Mouse (Mus musculus): ENCODE data around the gene Hist2h2aa2.
"Not testable (repeated sequence)": the region's sequence is repeated elsewhere in the genome, so short reads cannot be mapped to it uniquely, and the experiment has no call there.

The Hist2h2aa2 gene

DNA sequence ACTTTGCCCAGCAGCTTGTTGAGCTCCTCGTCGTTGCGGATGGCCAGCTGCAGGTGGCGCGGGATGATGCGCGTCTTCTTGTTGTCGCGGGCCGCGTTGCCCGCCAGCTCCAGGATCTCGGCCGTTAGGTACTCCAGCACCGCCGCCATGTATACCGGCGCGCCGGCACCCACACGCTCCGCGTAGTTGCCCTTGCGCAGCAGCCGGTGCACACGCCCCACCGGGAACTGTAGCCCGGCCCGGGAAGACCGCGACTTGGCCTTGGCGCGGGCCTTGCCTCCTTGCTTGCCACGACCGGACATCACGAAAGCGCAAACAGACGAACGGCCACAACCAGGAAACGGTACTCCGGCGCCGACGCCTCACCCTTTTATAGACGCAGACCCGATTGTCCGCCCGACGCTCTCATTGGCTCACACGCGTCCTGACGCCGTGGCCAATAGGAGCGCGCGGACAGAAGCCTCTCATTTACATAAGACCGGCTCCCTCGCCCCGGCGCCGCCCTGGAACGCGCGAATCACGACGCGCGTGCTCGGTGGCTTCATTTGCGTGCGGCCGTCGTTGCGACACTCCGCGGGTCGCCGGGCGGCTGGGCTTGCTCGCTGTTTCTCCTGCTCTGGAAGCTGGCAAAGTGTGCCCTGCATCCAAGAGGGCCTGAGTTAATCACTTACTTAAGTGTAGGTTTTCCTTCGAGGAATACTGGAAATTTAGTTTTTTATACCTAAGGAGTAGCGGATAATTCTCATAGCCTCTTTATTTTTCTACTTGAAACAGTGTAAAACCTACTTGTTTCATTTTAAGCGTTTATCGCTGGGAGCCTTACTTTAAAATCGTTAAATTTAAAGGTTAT is at the start of gene Hist2h2aa2:
Hist2h2aa2 (minus strand) TSS at position 328 of the 850 bp plus-strand sequence.
- DNase-seq (ENCODE audit: low read depth, low spot score), result peak; percentile 69
- not testable (repeated sequence) for H3K36me3 ChIP-seq (ENCODE audit: control insufficient read depth, insufficient read depth, low read length, poor library complexity, severe bottlenecking); H3K27me3 ChIP-seq (ENCODE audit: control insufficient read depth, insufficient read depth, low read length, poor library complexity, severe bottlenecking)

DNA sequence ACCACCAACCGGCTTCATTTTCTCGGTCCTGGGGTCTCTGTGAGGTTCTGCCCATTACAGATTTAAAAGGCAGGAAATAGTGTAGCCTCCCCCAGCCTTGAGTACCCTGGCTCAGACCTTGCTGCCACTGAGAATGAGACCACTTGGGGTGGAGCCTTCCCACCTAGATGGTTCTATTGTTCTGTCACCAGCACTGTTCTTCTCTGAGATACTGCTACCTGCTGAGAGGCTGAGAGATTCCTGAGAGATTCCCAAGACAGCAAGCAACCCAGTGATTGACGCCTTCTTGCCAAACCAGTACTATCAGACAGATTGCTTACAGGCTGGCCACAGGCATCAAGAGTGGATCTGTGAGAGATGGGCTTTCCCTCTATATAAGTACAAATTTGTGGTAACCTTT is 49.1 kb upstream of the Hist2h2aa2 start:
- DNase-seq (ENCODE audit: low read depth, low spot score), result no peak
- H3K27me3 ChIP-seq (ENCODE audit: control insufficient read depth, insufficient read depth, low read length, poor library complexity, severe bottlenecking), result no peaks in the 10 kb centered on the region
- no peaks in the 10 kb centered on the region for H3K36me3 ChIP-seq (ENCODE audit: control insufficient read depth, insufficient read depth, low read length, poor library complexity, severe bottlenecking)

DNA sequence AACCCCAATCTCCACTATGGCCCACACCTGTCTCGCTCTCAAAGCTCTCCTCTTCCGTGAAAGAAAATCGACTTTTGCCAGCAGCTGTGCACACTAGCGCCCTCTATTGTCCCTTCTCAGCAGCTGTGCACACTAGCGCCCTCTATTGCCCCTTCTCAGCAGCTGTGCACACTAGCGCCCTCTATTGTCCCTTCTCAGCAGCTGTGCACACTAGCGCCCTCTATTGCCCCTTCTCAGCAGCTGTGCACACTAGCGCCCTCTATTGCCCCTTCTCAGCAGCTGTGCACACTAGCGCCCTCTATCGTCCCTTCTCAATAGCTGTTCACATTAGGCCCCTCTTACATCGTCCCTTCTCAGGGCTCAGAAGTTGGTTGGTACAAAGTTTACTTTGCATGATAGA is 47.3 kb upstream of the Hist2h2aa2 start:
- not testable (repeated sequence) for H3K27me3 ChIP-seq (ENCODE audit: control insufficient read depth, insufficient read depth, low read length, poor library complexity, severe bottlenecking); H3K36me3 ChIP-seq (ENCODE audit: control insufficient read depth, insufficient read depth, low read length, poor library complexity, severe bottlenecking)
- DNase-seq (ENCODE audit: low read depth, low spot score), result peak; percentile 30

DNA sequence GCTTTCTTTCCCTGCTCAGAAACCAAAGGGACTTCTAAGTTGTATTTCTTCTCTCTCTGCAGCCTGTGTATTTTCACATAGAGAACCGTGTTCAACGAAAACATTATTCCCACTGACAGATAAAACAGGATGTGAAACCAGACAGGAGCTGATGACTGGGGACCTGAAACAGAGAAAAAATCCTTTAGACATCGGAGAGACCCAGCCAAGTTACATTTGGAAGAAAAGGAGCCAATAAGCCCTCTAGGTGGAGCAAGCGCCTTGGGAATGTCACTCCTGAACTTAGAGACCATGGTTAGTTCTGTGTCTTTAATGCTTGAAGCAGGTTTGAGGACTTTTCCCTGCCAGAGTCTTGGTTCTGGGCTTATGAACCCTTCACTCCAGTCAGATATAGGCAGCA is 44.4 kb upstream of the Hist2h2aa2 start:
- Histone ChIP-seq H3K36me3 (ENCODE audit: control insufficient read depth, insufficient read depth, low read length, poor library complexity, severe bottlenecking) (no peaks in the 10 kb centered on the region), H3K27me3 (ENCODE audit: control insufficient read depth, insufficient read depth, low read length, poor library complexity, severe bottlenecking) (no peaks in the 10 kb centered on the region)
- peak; percentile 38 for DNase-seq (ENCODE audit: low read depth, low spot score)

DNA sequence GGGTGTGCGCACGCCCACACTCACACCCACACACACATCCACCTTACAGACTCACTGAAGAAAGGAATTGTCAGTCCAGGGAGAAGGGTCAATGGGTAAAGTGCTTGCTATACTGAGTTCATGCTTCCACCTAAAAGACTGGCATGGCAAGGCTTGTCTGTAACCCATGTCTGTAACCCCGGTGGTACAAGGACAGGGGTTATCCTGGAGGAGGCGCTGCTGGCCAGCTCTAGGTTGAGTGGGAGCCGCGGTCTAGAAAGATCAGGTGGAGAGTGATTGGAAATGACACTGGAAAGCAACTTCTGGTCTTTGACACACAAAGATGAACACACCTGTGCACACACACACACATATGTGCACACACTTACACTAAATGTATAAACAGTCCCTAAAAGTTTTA is 40.6 kb upstream of the Hist2h2aa2 start:
- Histone ChIP-seq H3K27me3 (ENCODE audit: control insufficient read depth, insufficient read depth, low read length, poor library complexity, severe bottlenecking) (no peaks in the 10 kb centered on the region), H3K36me3 (ENCODE audit: control insufficient read depth, insufficient read depth, low read length, poor library complexity, severe bottlenecking) (no peaks in the 10 kb centered on the region)
- DNase-seq (ENCODE audit: low read depth, low spot score), result no peak

DNA sequence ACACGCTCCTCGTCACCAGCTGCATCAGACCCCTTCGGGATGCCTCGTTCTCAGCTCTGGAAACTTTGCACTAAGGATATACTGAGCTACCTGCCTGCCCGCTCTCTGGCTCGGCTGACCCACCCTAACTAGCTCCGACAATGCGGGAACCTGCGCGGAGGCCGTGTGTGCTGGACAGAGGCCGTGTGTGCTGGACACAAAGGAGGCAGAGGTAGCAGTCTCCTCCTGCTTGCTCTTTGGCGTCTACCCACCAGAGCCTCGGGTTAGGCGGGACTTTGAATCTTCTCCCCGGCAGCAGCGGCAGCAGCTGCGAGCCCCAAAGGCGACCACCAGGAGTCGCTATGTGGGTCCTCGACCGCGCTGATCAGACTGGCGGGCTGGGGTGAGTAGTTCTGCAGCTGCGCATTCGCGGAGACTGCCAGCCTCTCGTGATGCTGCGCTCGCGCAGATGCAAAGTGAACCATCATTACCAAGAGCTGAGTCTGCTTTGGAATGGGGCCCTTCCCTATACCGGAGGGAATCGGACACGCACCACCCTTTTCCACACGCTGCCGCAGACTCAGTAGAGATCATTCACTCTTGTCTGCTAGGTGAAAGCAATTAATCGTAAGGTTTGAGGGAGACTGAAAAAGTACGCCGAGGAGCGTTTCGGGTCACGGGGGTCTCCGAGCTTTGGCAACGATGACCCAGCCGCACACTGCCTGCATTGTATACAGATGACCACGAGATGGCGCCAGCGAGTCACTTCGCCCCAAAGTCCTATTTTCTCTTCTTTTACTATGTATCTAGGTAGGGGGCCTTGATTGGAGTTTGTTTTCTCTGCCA is 37.9 kb upstream of the Hist2h2aa2 start:
- Histone ChIP-seq H3K27me3 (ENCODE audit: control insufficient read depth, insufficient read depth, low read length, poor library complexity, severe bottlenecking) (no peaks in the 10 kb centered on the region), H3K36me3 (ENCODE audit: control insufficient read depth, insufficient read depth, low read length, poor library complexity, severe bottlenecking) (no peaks in the 10 kb centered on the region)
- DNase-seq (ENCODE audit: low read depth, low spot score), result peak; percentile 96

DNA sequence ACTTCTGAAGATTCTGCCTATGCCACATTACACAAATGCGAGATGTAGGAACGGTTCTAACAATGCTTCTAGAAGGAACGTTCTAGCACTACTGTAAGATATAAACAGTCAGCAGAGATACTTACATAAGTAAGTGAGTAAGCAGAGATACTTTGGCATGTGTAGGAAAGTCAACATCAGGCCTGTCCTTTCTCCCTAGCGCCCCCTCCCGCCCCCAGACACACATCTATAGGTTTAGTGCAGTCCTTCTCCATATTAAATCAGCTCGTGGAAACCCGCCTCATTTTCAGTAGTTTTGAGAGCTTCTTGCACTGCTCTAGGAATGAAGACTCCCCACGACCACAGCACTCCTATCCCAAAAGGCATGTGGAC is 37.3 kb upstream of the Hist2h2aa2 start:
- Histone ChIP-seq H3K27me3 (ENCODE audit: control insufficient read depth, insufficient read depth, low read length, poor library complexity, severe bottlenecking) (no peaks in the 10 kb centered on the region), H3K36me3 (ENCODE audit: control insufficient read depth, insufficient read depth, low read length, poor library complexity, severe bottlenecking) (no peaks in the 10 kb centered on the region)
- peak; percentile 78 for DNase-seq (ENCODE audit: low read depth, low spot score)

DNA sequence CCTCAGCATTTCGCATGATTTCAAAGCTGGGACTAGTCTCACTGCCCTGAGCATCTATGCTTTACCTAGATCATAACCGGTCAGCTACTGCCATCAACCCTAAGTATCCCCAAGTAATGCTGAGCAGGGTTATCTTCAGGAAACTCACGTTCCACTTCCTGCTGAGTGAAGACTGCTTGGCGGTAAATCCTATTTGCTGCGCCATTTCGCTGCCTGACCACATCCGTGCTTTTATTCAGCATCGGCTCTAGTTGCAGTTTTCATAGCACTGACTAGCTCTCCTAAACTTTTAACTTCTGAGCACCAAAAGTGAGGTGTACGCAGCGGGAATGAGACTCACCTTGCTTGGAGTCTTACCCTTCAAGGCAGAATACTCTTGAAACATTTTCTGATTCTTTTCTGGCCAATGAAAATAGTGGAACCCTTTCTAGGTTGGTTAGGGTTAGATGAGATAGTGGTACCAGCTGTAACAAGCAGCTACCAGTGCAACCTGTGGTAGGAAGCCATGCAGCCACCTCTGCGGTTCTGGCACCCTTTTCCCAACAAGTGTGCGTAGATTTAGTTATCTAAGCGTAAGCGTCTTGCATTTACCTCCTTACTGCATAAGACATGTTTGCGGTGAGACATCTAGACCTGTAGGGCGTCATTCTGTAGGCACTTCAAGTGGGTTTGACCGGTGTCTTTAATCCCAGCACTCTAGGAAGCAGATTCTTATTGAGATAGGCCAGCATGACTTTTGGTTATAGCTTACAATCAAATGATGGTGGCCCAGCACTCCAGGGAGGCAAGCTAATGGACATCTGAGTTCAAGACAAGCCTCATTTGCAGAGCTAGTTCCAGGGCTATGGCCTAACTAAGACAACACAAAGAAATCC is 33.8 kb upstream of the Hist2h2aa2 start:
- H3K36me3 ChIP-seq (ENCODE audit: control insufficient read depth, insufficient read depth, low read length, poor library complexity, severe bottlenecking), result no peaks in the 10 kb centered on the region
- DNase-seq (ENCODE audit: low read depth, low spot score), result peak; percentile 21
- no peaks in the 10 kb centered on the region for H3K27me3 ChIP-seq (ENCODE audit: control insufficient read depth, insufficient read depth, low read length, poor library complexity, severe bottlenecking)

DNA sequence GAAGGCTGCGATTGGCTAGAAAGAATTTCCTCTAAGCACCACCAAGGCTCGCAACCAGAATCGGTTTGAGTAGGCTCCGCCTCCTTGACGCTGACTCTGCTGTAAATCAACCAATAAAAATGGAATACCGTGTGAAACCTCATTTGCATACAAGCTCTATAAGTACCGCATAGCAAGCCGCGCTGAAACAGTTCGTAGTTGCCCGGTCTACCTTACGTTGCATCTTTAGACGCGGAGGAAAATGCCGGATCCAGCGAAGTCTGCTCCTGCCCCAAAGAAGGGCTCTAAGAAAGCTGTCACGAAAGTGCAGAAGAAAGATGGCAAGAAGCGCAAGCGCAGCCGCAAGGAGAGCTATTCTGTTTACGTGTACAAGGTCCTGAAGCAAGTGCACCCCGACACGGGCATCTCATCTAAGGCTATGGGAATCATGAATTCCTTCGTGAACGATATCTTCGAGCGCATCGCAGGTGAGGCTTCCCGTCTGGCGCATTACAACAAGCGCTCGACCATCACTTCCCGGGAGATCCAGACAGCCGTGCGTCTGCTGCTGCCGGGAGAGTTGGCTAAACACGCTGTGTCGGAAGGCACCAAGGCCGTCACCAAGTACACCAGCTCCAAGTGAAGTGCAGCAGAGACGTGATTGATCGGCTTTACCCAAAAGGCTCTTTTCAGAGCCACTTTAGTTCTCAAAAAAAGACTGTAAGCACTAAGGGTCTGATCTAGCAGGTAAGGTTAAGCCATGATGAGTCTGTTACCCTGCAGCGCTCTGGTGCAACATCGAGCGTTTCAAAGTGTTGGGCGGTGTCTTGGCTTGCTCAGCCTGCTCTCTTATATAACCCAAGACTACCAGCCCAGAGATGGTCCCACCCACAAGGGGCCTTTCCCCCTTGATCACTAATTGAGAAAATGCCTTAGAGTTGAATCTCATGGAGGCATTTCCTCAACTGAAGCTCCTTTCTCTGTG is 29.7 kb upstream of the Hist2h2aa2 start, which contains the start of gene Hist2h2bb:
Hist2h2bb (plus strand) TSS at position 242 of the 964 bp plus-strand sequence.
- no peaks in the 10 kb centered on the region for H3K36me3 ChIP-seq (ENCODE audit: control insufficient read depth, insufficient read depth, low read length, poor library complexity, severe bottlenecking)
- no peaks in the 10 kb centered on the region for H3K27me3 ChIP-seq (ENCODE audit: control insufficient read depth, insufficient read depth, low read length, poor library complexity, severe bottlenecking)
- peak; percentile 98 for DNase-seq (ENCODE audit: low read depth, low spot score)

DNA sequence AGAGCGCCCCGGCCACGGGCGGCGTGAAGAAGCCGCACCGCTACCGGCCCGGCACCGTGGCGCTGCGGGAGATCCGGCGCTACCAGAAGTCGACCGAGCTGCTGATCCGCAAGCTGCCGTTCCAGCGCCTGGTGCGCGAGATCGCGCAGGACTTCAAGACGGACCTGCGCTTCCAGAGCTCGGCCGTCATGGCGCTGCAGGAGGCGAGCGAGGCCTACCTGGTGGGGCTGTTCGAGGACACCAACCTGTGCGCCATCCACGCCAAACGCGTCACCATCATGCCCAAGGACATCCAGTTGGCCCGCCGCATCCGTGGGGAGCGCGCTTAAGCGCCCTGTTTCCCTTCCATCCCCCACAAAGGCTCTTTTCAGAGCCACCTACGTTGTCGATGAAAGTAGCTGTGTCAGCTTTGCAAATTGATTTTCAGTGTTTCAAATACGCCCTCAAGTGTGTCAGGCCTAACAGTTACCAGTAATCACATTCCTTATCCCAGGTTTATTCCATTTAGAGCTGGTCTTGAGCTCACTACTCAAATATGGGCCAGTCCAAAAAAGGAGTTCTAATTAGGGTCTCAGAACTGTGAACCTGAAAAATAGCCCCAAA is 28.8 kb upstream of the Hist2h2aa2 start:
- not testable (repeated sequence) for H3K27me3 ChIP-seq (ENCODE audit: control insufficient read depth, insufficient read depth, low read length, poor library complexity, severe bottlenecking); H3K36me3 ChIP-seq (ENCODE audit: control insufficient read depth, insufficient read depth, low read length, poor library complexity, severe bottlenecking); DNase-seq (ENCODE audit: low read depth, low spot score)

DNA sequence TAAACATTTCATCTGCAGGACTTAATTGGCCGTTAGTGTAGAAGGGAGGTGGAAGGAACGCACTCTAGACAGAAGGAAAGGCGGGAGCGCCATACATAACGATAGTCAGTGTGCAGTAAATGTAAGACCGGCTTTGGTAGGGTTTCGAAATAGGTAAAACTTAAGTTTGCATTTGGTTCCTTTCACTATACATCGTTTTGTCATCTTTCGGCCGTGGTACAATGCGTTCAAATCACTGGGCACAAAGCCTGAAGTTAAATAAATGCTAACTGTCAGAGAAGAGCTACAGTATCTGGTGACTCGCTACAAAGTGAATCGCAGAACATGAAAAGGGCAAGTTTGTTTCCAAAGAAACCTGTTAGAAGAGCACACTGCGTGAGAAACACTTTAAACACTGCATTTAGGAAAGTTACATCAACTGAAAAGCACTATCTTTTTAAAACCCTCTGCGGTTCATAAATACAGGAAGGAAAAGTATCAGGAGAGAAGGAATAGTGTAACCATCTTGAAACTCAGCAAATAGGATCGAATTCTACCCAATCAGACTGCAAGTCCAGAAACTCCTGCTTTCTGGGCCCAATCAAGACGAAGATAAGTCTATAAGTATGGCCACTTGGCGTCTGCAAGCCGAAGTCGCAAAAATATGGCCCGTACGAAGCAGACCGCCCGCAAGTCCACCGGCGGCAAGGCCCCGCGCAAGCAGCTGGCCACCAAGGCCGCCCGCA is 28.1 kb upstream of the Hist2h2aa2 start, which contains the start of gene Hist2h3b:
Hist2h3b (plus strand) TSS at position 604 of the 725 bp plus-strand sequence.
- DNase-seq (ENCODE audit: low read depth, low spot score), result peak; percentile 89
- Histone ChIP-seq H3K27me3 (ENCODE audit: control insufficient read depth, insufficient read depth, low read length, poor library complexity, severe bottlenecking) (no peaks in the 10 kb centered on the region), H3K36me3 (ENCODE audit: control insufficient read depth, insufficient read depth, low read length, poor library complexity, severe bottlenecking) (no peaks in the 10 kb centered on the region)

DNA sequence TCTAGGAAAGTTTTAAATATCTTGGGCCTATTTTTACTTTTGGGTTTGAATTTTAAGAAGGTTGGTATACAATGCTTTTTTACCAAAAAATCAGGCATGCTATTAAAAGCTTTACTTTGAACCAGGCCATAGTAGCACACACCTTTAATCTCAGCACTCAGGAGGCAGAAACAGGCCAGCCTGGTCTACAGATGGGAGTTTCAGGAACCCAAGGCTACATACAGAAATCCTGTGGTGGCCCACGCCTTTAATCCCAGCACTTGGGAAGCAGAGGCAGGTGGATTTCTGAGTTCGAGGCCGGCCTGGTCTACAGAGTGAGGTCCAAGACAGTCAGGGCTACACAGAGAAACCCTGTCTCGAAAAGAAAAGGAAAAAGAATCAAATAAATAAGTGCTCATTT is 27.5 kb upstream of the Hist2h2aa2 start:
- Histone ChIP-seq H3K27me3 (ENCODE audit: control insufficient read depth, insufficient read depth, low read length, poor library complexity, severe bottlenecking) (no peaks in the 10 kb centered on the region), H3K36me3 (ENCODE audit: control insufficient read depth, insufficient read depth, low read length, poor library complexity, severe bottlenecking) (no peaks in the 10 kb centered on the region)
- DNase-seq (ENCODE audit: low read depth, low spot score), result no peak

Data from splenic B cell, adult 2 months (primary cell).